Mouse (Mus musculus) liver, adult 2 months (tissue): ENCODE data around the gene Slc44a2. TPM values are rescaled to one million over a fixed set of nuclear protein-coding genes. Genes with fewer than 3 reads are reported as not detected.

Source experiments
- DNase-seq: peaks from one replicate; pipeline ENCODE4 v3.0.0-alpha.2; 2011; ENCODE audit warnings: low read depth, low spot score; ENCODE audit errors: extremely low read depth
- H3K27ac ChIP-seq: fragments of 200-500 bp; replicated peaks from 2 replicates; pipeline ENCODE4 v1.5.1; 2012; ENCODE audit warnings: low read depth, mild to moderate bottlenecking, control low read depth, inconsistent platforms, low read length; ENCODE audit not compliant: insufficient read depth
- H3K27me3 ChIP-seq: fragments of 200-500 bp; 2 replicates; pipeline ENCODE4 v1.6.1; 2012; ENCODE audit warnings: mild to moderate bottlenecking, moderate library complexity, low read length, inconsistent platforms; ENCODE audit not compliant: control insufficient read depth, insufficient read depth
- H3K36me3 ChIP-seq: fragments of 200-500 bp; 2 replicates; pipeline ENCODE4 v1.6.1; 2012; ENCODE audit warnings: low read length, inconsistent platforms; ENCODE audit not compliant: control insufficient read depth, insufficient read depth
- H3K4me1 ChIP-seq: fragments of 200-500 bp; 2 replicates; pipeline ENCODE4 v1.6.1; 2011; ENCODE audit warnings: low read length; ENCODE audit not compliant: control insufficient read depth, insufficient read depth
- H3K4me3 ChIP-seq: fragments of 200-500 bp; 2 replicates; pipeline ENCODE4 v1.5.1; 2011; ENCODE audit warnings: low read depth, mild to moderate bottlenecking, control low read depth, low read length, moderate library complexity; ENCODE audit not compliant: insufficient read depth
- H3K79me2 ChIP-seq: fragments of 200-500 bp; 2 replicates; pipeline ENCODE4 v1.6.1; 2012; ENCODE audit warnings: inconsistent platforms, mild to moderate bottlenecking, low read length, moderate library complexity; ENCODE audit not compliant: control insufficient read depth, insufficient read depth
- H3K9ac ChIP-seq: fragments of 200-500 bp; 2 replicates; pipeline ENCODE4 v1.6.1; 2012; ENCODE audit warnings: low read depth, mild to moderate bottlenecking, control low read depth, inconsistent platforms, low read length
- CTCF ChIP-seq: fragments of 200-500 bp; IDR thresholded peaks from 2 replicates; pipeline ENCODE4 v1.5.1; 2011; ENCODE audit warnings: low read depth, low read length, control low read depth
- POLR2A ChIP-seq: fragments of 200-500 bp; IDR thresholded peaks from 2 replicates; pipeline ENCODE4 v1.6.1; 2011; ENCODE audit warnings: low read length, control low read depth; ENCODE audit not compliant: insufficient read depth; ENCODE audit errors: extremely low read depth
- whole genome bisulfite sequencing: fragments of 180-500 bp; shearing (Covaris S2); methylation state at CpG from one replicate; pipeline ENCODE4 v1.1.7; 2018; 5-methylcytosine and 5-hydroxymethylcytosine counted together
- polyA plus RNA-seq: library from polyadenylated mRNA; depleted of rRNA; stranded (reverse); fragments of >200 nt; gene quantifications from 2 replicates; pipeline ENCODE4 v1.2.3, GENCODE M21; 2012
- total RNA-seq: library from RNA; depleted of rRNA; stranded (reverse); fragments of >200 nt; gene quantifications from 2 replicates; pipeline ENCODE4 v1.2.3, GENCODE M21; 2014

The Slc44a2 gene
- total and polyA plus RNA-seq, 2 experiments = 3.8 to 5.8 TPM

GRCm38 (mm10) chr9:21324269-21324668, 3.8 kb downstream of the Slc44a2 start:
- H3K27ac ChIP-seq = no peak overlapping the region
- peaks cover 2% of the 10 kb centered on the region for H3K4me1 ChIP-seq
- no peak overlapping the region for H3K4me3 ChIP-seq
- H3K79me2 ChIP-seq = no peaks in the 10 kb centered on the region
- TF ChIP-seq CTCF (no peak), POLR2A (no peak)
- H3K27me3 ChIP-seq = no peaks in the 10 kb centered on the region
- 87% methylated on average over 11 of the region's 11 CpGs for WGBS
- DNase-seq = no peak
- H3K9ac ChIP-seq = no peak overlapping the region
- no peaks in the 10 kb centered on the region for H3K36me3 ChIP-seq

- WGBS = 72% methylated on average over 3 of the region's 3 CpGs
- no peak overlapping the region for H3K4me3 ChIP-seq
- no peaks in the 10 kb centered on the region; the same call in 1 of the 2 replicates for H3K4me1 ChIP-seq
- no peak overlapping the region for H3K27ac ChIP-seq
- no peak for DNase-seq
- no peak overlapping the region for H3K9ac ChIP-seq
- H3K27me3 ChIP-seq = no peaks in the 10 kb centered on the region
- TF ChIP-seq POLR2A (no peak), CTCF (no peak)
- no peaks in the 10 kb centered on the region for H3K36me3 ChIP-seq
- H3K79me2 ChIP-seq = no peaks in the 10 kb centered on the region
These were observed 7.1 kb downstream of the Slc44a2 start for GRCm38 (mm10) chr9:21327569-21327968.

- DNase-seq = peak; percentile 12
- no peak overlapping the region for H3K9ac ChIP-seq
- TF ChIP-seq POLR2A = no peak
- TF ChIP-seq CTCF = no peak
- H3K79me2 ChIP-seq = no peaks in the 10 kb centered on the region
- H3K4me3 ChIP-seq = no peak overlapping the region
- no peaks in the 10 kb centered on the region for H3K4me1 ChIP-seq
- 75% methylated on average over 3 of the region's 3 CpGs for WGBS
- no peaks in the 10 kb centered on the region for H3K36me3 ChIP-seq
- H3K27me3 ChIP-seq = no peaks in the 10 kb centered on the region
- H3K27ac ChIP-seq = no peak overlapping the region
These were observed 7.5 kb downstream of the Slc44a2 start for GRCm38 (mm10) chr9:21328041-21328440.

GRCm38 (mm10) chr9:21329041-21329440, 8.5 kb downstream of the Slc44a2 start:
- H3K27ac ChIP-seq = no peak overlapping the region
- H3K4me3 ChIP-seq = no peak overlapping the region
- DNase-seq = no peak
- no peaks in the 10 kb centered on the region for H3K27me3 ChIP-seq
- TF ChIP-seq CTCF (no peak), POLR2A (no peak)
- no peaks in the 10 kb centered on the region for H3K79me2 ChIP-seq
- H3K4me1 ChIP-seq = no peaks in the 10 kb centered on the region
- H3K9ac ChIP-seq = no peak overlapping the region
- H3K36me3 ChIP-seq = no peaks in the 10 kb centered on the region
- WGBS = 45% methylated on average over 4 of the region's 5 CpGs

- H3K36me3 ChIP-seq = no peaks in the 10 kb centered on the region
- no peaks in the 10 kb centered on the region for H3K27me3 ChIP-seq
- H3K4me1 ChIP-seq = no peaks in the 10 kb centered on the region
- TF ChIP-seq POLR2A (no peak), CTCF (no peak)
- H3K79me2 ChIP-seq = no peaks in the 10 kb centered on the region
- no peak overlapping the region for H3K27ac ChIP-seq
- no peak for DNase-seq
- H3K4me3 ChIP-seq = no peak overlapping the region
- 90% methylated on average over 10 of the region's 10 CpGs for WGBS
- no peak overlapping the region for H3K9ac ChIP-seq
These were observed 9.3 kb downstream of the Slc44a2 start for GRCm38 (mm10) chr9:21329699-21330289.

- H3K27ac ChIP-seq = no peak overlapping the region
- DNase-seq = no peak
- no peaks in the 10 kb centered on the region for H3K4me1 ChIP-seq
These were observed 11.1 kb downstream of the Slc44a2 start for GRCm38 (mm10) chr9:21331365-21332140.

More at GRCm38 (mm10) chr9:21331365-21332140, 11.1 kb downstream of the Slc44a2 start:
- no peaks in the 10 kb centered on the region for H3K79me2 ChIP-seq
- H3K36me3 ChIP-seq = no peaks in the 10 kb centered on the region
- no peaks in the 10 kb centered on the region for H3K27me3 ChIP-seq
- TF ChIP-seq POLR2A = no peak
- no peak for TF ChIP-seq CTCF
- H3K4me3 ChIP-seq = no peak overlapping the region
- 82% methylated on average over 12 of the region's 12 CpGs for WGBS
- no peak overlapping the region for H3K9ac ChIP-seq
